Mouse (Mus musculus) brain, embryonic 14.5 days (tissue): ENCODE data around the gene Hip1.
"Not testable (repeated sequence)": the region's sequence is repeated elsewhere in the genome, so short reads cannot be mapped to it uniquely, and the experiment has no call there.

ENCODE experiments used
- CTCF ChIP-seq: fragments of 200-500 bp; IDR thresholded peaks from 2 replicates; pipeline ENCODE4 v1.5.1; 2012; ENCODE audit warnings: inconsistent platforms, mild to moderate bottlenecking, moderate library complexity, borderline replicate concordance; ENCODE audit not compliant: insufficient read depth, insufficient read length; ENCODE audit errors: extremely low read depth
- POLR2A ChIP-seq: fragments of 200-500 bp; IDR thresholded peaks from 2 replicates; pipeline ENCODE4 v1.6.1; 2012; ENCODE audit warnings: mild to moderate bottlenecking, inconsistent platforms, borderline replicate concordance; ENCODE audit not compliant: poor library complexity, insufficient read depth, insufficient read length, severe bottlenecking; ENCODE audit errors: extremely low read depth

- TF ChIP-seq CTCF, POLR2A: not testable (repeated sequence)
Observed at GRCm38 (mm10) chr5:135483865-135484264, 61.1 kb downstream of the Hip1 start.
